Mouse (Mus musculus) lung, embryonic 15.5 days (tissue): ENCODE data around the gene Zfp593. TPM values are rescaled to one million over a fixed set of nuclear protein-coding genes. Genes with fewer than 3 reads are reported as not detected.
A peak's percentile ranks its signal among the peaks of the same experiment; 100 is the strongest.

Experiments used
- ATAC-seq: fragments of 200-750 bp; cut with Nextera tagmentation; 2 replicates; pipeline ENCODE4 v1.8.0; 2017; ENCODE audit warnings: moderate number of reproducible peaks, borderline replicate concordance; ENCODE audit not compliant: low FRiP score, low TSS enrichment; ENCODE audit errors: extremely low read depth
- H3K27ac ChIP-seq: fragments of 300-500 bp; sonication (generic); 2 replicates; pipeline ENCODE4 v1.5.1; 2015; ENCODE audit warnings: moderate library complexity, mild to moderate bottlenecking, inconsistent platforms
- H3K27me3 ChIP-seq: fragments of 300-500 bp; sonication (generic); 2 replicates; pipeline ENCODE4 v1.6.1; 2015; ENCODE audit warnings: inconsistent platforms
- H3K36me3 ChIP-seq: fragments of 300-500 bp; sonication (generic); 2 replicates; pipeline ENCODE4 v1.6.1; 2015; ENCODE audit warnings: inconsistent platforms
- H3K4me1 ChIP-seq: fragments of 300-500 bp; sonication (generic); 2 replicates; pipeline ENCODE4 v1.6.1; 2015; ENCODE audit warnings: inconsistent platforms
- H3K4me2 ChIP-seq: fragments of 300-500 bp; sonication (generic); 2 replicates; pipeline ENCODE4 v1.6.1; 2015; ENCODE audit warnings: inconsistent platforms, mild to moderate bottlenecking, moderate library complexity
- H3K4me3 ChIP-seq: fragments of 300-500 bp; sonication (generic); 2 replicates; pipeline ENCODE4 v1.5.1; 2015; ENCODE audit warnings: mild to moderate bottlenecking, inconsistent platforms
- H3K9ac ChIP-seq: fragments of 300-500 bp; sonication (generic); 2 replicates; pipeline ENCODE4 v1.6.1; 2015; ENCODE audit warnings: inconsistent platforms
- H3K9me3 ChIP-seq: fragments of 300-500 bp; sonication (generic); 2 replicates; pipeline ENCODE4 v1.6.1; 2016; ENCODE audit warnings: inconsistent platforms
- WGBS: fragments of 180-500 bp; shearing (Covaris S2); methylation state at CpG from one replicate; pipeline ENCODE4 v1.1.7; 2015; 5-methylcytosine and 5-hydroxymethylcytosine counted together
- polyA plus RNA-seq: library from polyadenylated mRNA; unstranded; fragments of >200 nt; fragmentation: Nextera tagmentation; extraction: Ambion mirVana; gene quantifications from 2 replicates; pipeline ENCODE4 v1.2.1, GENCODE M21; 2015

Zfp593 gene
- polyA plus RNA-seq, 1 experiment from 2014 or later = 15.2 TPM

DNA sequence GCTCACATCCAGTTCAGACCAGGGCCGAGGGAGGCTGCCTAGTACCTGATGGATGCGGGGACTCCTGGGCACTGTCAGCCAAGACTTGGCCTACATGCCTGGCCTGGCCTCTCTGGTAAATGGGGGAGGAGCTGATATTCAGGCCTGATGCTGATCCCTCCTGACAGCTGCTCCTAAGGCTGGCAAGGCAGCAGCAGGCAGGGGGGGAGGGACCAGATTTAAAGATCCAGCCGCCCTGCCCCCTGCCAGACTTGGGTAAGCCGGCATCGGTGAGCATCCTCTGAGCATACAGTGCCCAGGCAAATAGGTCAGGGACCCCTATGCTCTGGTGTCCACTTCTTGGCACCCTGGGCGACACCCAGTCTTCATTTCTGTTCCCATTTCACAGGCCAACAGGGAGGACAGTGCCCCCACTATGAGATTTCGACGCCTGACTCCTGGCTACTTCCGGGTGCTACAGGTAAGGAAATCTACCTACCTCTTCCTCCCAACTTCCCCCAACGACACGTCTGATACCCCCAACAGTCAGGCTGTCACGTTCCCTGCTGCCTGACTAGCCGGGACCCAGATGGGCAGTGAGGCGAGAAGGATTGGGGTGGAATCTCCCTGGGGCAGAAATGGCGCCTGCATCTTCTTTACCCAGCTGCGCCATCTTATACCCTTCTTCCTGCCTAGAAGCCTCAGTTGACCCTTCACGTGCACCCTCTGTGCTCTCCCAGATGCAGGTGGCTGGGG, 1.7 kb downstream of the Zfp593 start, which contains the start of gene E130218I03Rik:
E130218I03Rik (plus strand) TSS at position 147 of the 735 bp plus-strand sequence.
- Histone ChIP-seq H3K9ac (no peak within 1 kb of the TSS), H3K4me1 (peaks cover 20% of the 10 kb centered on the region), H3K4me3 (peak within 1 kb of the TSS; percentile 80), H3K27ac (no peak within 1 kb of the TSS), H3K27me3 (peaks cover 31% of the 10 kb centered on the region; the same call in 1 of the 2 replicates), H3K36me3 (no peaks in the 10 kb centered on the region), H3K9me3 (no peaks in the 10 kb centered on the region), H3K4me2 (peak within 1 kb of the TSS; percentile 87)
- ATAC-seq = no peak
- 89% methylated on average over 17 of the region's 17 CpGs for WGBS

DNA sequence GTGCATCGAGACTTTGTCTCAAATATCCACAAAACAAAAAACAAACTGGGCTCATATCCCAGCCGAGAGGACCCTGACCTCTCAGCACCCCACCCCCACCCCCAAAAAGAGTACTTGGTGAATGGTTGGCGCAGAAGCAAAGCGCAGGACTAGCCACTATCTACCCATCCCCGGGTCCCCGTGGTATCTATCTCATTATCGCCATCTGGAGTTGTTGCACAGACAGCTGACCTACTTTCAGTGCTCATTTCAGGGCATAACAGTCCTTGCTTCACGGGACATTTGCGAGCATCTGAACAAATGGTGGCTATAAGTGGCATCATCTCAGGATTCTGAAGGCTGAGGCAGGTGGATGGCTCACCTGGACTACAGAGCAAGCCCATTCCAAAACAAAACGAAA, 6.7 kb downstream of the Zfp593 start:
- peak overlapping the region; percentile 43 for H3K4me3 ChIP-seq
- H3K27me3 ChIP-seq = peaks cover 13% of the 10 kb centered on the region; the same call in 1 of the 2 replicates
- peaks cover 16% of the 10 kb centered on the region; the same call in 1 of the 2 replicates for H3K4me1 ChIP-seq
- H3K4me2 ChIP-seq = peak overlapping the region; percentile 51
- H3K9ac ChIP-seq = no peak overlapping the region
- H3K27ac ChIP-seq = peak overlapping the region; percentile 20; the same call in 1 of the 2 replicates
- H3K36me3 ChIP-seq = no peaks in the 10 kb centered on the region
- no peak for ATAC-seq
- H3K9me3 ChIP-seq = no peaks in the 10 kb centered on the region
- 10% methylated on average over 10 of the region's 10 CpGs for WGBS

DNA sequence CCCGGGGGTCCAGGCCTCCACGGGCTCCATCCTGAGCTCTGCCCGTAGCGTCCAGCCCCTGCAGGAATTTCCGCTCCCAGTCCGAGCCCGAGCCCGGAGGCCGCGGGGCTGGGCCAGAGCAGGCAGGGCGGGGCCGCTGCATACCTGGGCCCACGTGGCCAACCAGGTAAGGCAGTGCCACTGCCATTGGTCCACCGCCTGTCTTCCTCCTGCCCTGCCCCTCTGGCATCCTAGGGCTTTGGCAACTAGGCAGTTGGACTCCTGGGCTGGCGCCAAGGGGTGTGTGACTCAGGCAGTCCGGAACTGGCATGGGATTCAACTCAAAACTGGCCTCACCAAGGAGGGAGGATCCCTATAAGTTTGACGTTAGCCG, 7.1 kb downstream of the Zfp593 start, which contains the start of gene Cnksr1:
Cnksr1 (minus strand) TSS at position 121 of the 373 bp plus-strand sequence.
- peak; percentile 88 for ATAC-seq
- Histone ChIP-seq H3K4me1 (peaks cover 16% of the 10 kb centered on the region; the same call in 1 of the 2 replicates), H3K27me3 (peaks cover 13% of the 10 kb centered on the region; the same call in 1 of the 2 replicates), H3K4me2 (peak within 1 kb of the TSS; percentile 51), H3K4me3 (peak within 1 kb of the TSS; percentile 43), H3K9ac (peak within 1 kb of the TSS; percentile 48), H3K27ac (peak within 1 kb of the TSS; percentile 69), H3K9me3 (no peaks in the 10 kb centered on the region), H3K36me3 (no peaks in the 10 kb centered on the region)
- under 1% methylated on average over 18 of the region's 18 CpGs for WGBS

DNA sequence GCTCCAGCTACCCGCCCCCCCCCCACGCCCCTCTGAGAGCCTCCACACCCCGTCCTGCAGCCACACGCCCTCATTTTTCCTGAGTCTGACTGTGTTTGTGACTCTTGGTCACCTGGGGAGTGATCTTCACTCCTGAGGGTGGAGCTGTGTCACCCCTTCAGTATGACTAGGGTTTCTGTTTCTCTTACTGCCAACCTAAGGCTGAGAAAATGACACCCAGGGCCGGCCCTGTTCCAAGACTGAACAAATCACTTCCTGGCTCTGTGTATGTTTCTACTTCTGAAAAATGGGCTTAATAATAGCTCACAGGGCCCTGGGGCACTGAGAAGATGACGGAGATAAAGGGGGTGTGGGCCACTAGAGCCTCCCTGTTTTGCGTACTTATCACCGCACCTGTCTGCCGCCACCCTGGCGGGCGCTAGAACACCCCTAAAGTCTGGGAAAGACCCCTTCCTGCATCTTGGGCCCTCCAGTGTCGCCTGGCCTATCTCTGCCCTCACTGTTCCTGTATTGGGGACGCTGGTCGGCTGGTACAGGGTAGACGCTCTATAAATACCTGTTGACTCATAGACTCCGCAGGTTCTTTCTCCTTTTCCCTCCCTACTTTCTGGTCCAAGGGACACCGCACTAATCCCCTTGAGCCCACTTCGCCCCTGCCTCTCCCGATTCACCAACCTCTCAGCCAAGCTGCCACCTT, 7.7 kb downstream of the Zfp593 start:
- Histone ChIP-seq H3K27ac (peak overlapping the region; percentile 69), H3K4me1 (peaks cover 16% of the 10 kb centered on the region; the same call in 1 of the 2 replicates)
- WGBS = 15% methylated on average over 19 of the region's 19 CpGs

DNA sequence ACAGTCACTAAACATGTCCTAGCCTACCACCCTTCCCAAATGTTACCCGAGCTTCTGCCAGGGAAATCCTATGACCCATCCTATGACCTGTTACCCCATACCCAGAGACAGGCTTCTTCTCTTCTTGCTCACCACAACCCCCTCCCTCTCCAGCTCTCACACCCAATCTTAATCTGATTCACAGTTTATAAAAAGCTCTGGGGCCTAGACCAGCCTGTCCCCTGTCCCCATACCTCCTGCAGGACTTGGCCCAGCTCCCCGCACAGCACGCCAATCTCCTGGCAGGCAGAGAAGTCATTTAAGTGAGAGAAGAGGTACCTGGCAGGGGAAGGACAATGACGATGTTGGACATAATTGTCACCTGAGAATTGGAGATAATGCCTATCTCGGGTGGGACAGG, 10.5 kb downstream of the Zfp593 start:
- H3K27me3 ChIP-seq = peaks cover 13% of the 10 kb centered on the region; the same call in 1 of the 2 replicates
- no peak overlapping the region for H3K4me2 ChIP-seq
- 62% methylated on average over 5 of the region's 5 CpGs for WGBS
- H3K27ac ChIP-seq = no peak overlapping the region
- H3K36me3 ChIP-seq = peaks cover 3% of the 10 kb centered on the region; the same call in 1 of the 2 replicates
- H3K9me3 ChIP-seq = no peaks in the 10 kb centered on the region
- no peak overlapping the region for H3K4me3 ChIP-seq
- ATAC-seq = no peak
- peaks cover 16% of the 10 kb centered on the region; the same call in 1 of the 2 replicates for H3K4me1 ChIP-seq
- H3K9ac ChIP-seq = no peak overlapping the region

More for the DNA sequence above, 7.7 kb downstream of the Zfp593 start:
- Histone ChIP-seq H3K4me2 (peak overlapping the region; percentile 51), H3K9ac (peak overlapping the region; percentile 48), H3K27me3 (peaks cover 13% of the 10 kb centered on the region; the same call in 1 of the 2 replicates), H3K4me3 (peak overlapping the region; percentile 43), H3K9me3 (no peaks in the 10 kb centered on the region), H3K36me3 (no peaks in the 10 kb centered on the region)
- no peak; the same call in 1 of the 2 replicates for ATAC-seq

DNA sequence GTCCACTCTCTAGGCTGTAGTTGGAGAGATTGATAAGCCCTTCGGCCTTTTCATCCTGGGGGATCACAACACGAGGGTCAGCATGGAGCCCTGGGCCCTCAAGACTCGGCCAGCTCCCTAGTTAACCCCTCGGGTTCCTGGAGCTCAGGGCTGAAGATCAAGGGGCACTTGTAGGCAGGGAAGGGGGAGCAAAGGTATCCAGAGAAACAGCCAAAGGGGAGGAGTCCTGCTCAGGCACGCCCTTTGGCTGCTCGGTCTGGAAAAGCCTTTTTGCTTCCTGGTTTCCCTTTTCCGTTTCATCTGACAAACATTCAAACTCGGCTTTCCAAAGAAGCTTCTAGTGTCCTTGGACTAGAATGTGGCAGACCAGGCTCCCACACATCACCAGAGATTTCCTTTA, 15.0 kb downstream of the Zfp593 start:
- Histone ChIP-seq H3K4me2 (no peak overlapping the region), H3K9ac (no peak overlapping the region), H3K4me1 (no peaks in the 10 kb centered on the region), H3K9me3 (no peaks in the 10 kb centered on the region), H3K27ac (no peak overlapping the region), H3K27me3 (no peaks in the 10 kb centered on the region), H3K4me3 (no peak overlapping the region), H3K36me3 (peaks cover 3% of the 10 kb centered on the region; the same call in 1 of the 2 replicates)
- no peak for ATAC-seq
- 22% methylated on average over 8 of the region's 8 CpGs for WGBS

DNA sequence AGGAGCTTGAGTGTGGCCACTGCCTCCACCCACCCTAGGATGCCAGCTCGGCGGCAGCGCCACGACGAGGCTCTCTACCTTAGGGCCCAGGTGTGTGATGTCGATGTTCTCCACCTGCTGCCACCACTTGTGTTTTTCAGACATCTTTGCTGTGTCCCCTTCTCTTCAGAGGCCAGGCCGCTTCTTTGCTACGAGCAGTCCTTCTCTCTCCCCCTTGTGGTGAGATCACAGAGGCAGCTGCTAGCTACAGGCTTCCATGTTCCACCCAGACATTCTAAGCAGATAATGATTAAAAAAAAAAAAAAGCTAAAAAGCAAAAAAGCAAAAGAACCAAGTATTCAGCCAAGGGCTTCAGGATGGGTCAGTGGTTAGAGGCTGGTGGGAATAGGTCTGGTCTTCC, 18.2 kb downstream of the Zfp593 start, which contains the start of gene Catsper4:
Catsper4 (minus strand) TSS at position 190 of the 400 bp plus-strand sequence.
- no peak within 1 kb of the TSS for H3K9ac ChIP-seq
- peaks cover 3% of the 10 kb centered on the region; the same call in 1 of the 2 replicates for H3K36me3 ChIP-seq
- no peak within 1 kb of the TSS for H3K4me2 ChIP-seq
- 58% methylated on average over 8 of the region's 8 CpGs for WGBS
- ATAC-seq = no peak
- H3K9me3 ChIP-seq = no peaks in the 10 kb centered on the region
- H3K27me3 ChIP-seq = no peaks in the 10 kb centered on the region
- H3K4me1 ChIP-seq = no peaks in the 10 kb centered on the region
- no peak within 1 kb of the TSS for H3K4me3 ChIP-seq
- H3K27ac ChIP-seq = no peak within 1 kb of the TSS

DNA sequence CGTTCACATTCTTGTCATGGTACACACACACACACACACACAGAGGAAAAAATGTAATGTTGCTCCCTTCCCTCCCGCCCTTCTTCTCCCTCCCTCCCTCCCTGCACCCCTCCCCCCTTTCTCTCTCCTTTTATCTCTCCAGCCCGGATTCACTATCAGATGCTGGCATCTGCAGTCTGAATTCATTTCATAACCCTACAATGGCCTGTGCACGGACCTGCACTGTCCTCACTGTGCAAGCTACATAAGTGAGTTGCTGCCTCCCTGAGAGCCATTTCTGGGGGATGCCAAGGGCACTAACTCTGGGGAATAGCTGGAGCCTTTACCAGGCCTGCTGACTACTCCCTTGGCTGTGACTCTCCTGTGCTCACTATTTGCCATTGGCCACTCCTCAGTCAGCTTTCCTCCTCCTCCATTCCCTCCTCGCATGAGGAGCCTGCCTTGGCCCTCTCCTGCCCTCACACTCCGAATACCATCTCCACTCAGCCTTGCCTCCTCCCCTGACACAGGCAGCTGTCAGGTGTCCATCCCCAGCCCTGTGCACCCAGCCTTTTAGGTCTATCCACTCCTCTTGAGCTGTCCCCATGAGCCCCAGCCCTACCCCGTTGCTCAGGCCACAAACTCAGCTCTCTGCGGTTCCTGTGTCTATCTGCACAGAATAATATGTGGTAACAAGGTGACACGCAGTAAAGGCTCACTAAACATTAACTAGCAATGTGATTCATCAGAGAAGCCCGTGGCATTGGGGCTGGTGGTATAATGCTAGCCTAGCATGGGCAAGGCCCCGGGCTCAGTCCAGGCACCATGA, 22.4 kb downstream of the Zfp593 start:
- no peak overlapping the region for H3K27ac ChIP-seq
- ATAC-seq = no peak
- H3K36me3 ChIP-seq = no peaks in the 10 kb centered on the region
- H3K4me3 ChIP-seq = no peak overlapping the region
- no peaks in the 10 kb centered on the region for H3K4me1 ChIP-seq
- no peaks in the 10 kb centered on the region for H3K9me3 ChIP-seq
- no peak overlapping the region for H3K9ac ChIP-seq
- H3K4me2 ChIP-seq = no peak overlapping the region
- no peaks in the 10 kb centered on the region for H3K27me3 ChIP-seq
- 45% methylated on average over 11 of the region's 11 CpGs for WGBS

DNA sequence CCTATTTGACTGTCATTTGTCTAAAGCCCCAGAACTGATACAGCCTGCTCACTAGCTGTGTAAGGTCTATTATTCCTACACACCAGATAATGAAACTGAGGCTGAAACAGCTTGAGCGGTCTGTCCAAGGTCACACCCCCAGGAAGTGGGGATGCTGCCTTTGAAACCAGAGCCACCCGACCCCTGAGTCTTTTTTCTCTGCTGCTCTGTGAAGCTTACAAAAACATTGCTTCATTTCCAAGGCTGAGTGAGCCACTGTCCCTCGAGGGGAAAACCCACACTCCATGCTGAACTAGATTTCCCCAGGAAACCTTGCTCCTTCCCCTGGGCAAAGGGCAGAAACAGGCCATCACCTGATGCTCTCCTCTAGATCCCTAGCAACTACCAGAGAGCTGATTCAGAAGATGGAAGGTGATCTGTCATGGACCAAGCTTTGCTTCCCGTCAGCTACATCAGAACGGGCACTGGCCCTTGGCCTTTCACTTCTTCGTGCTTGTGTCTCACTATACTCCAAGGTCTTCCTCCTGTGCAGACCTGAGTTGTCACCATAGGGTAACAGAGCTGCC, 38.8 kb downstream of the Zfp593 start:
- Histone ChIP-seq H3K9me3 (no peaks in the 10 kb centered on the region), H3K27me3 (no peaks in the 10 kb centered on the region), H3K4me3 (no peak overlapping the region), H3K4me1 (no peaks in the 10 kb centered on the region), H3K9ac (no peak overlapping the region), H3K27ac (no peak overlapping the region), H3K4me2 (no peak overlapping the region), H3K36me3 (no peaks in the 10 kb centered on the region)
- ATAC-seq = no peak
- 50% methylated on average over 6 of the region's 6 CpGs for WGBS

DNA sequence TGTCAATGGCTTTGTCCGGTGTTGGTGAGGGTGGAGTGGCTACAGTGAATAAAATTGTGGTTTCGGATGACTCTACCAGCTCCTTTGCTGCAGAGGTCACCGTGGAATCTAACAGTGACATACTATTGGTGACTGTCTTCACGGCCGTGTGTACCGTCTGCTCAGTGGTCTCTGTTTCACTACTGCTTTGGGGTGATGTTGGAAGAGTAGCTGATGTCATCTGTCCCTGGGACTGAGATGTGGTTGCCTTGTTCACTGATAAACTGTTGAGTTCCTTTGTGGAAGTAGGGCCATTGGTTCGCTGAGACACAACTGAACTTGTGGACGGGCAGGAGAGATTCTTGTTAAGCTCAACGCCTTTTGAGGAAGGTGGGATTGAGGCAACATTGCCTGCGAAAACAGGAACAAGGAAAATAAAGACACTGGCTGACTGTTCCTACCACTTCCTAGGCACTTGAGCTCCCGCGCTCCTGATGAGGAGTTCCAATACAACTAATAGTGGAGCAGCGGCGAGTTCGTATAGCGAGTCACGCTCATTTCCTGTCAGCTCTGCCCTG, 42.0 kb downstream of the Zfp593 start:
- Histone ChIP-seq H3K27me3 (no peaks in the 10 kb centered on the region), H3K4me2 (no peak overlapping the region), H3K9ac (no peak overlapping the region), H3K4me1 (no peaks in the 10 kb centered on the region), H3K9me3 (no peaks in the 10 kb centered on the region), H3K36me3 (no peaks in the 10 kb centered on the region), H3K4me3 (no peak overlapping the region), H3K27ac (no peak overlapping the region)
- ATAC-seq = no peak
- WGBS = 81% methylated on average over 17 of the region's 17 CpGs

DNA sequence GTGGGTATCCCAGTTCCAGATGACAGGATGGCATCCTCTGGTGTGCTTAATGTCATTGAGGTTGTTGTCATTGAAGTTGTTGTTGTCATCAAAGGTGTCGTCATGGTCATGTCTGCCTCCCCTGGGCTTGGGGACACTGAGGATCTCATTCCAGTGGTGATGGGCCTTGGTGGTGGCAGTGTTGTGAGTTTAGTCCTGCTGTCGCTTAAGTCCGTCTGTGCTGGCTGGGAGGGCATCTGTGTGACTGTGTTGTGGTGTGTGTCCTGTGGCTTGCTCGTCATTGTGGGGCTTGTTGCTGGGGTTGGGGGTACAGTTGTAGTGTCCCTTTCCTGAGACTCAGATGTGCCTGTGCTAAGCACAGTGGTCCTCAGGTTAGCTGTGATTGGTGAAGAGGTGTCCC, 42.5 kb downstream of the Zfp593 start, which contains the start of gene Gm7534:
Gm7534 (minus strand) TSS at position 101 of the 400 bp plus-strand sequence.
- 89% methylated on average over 4 of the region's 4 CpGs for WGBS
- ATAC-seq = no peak
- no peak within 1 kb of the TSS for H3K4me2 ChIP-seq

More for the DNA sequence above, 42.5 kb downstream of the Zfp593 start, which contains the start of gene Gm7534:
- no peak within 1 kb of the TSS for H3K4me3 ChIP-seq
- H3K27ac ChIP-seq = no peak within 1 kb of the TSS
- no peaks in the 10 kb centered on the region for H3K27me3 ChIP-seq
- H3K9ac ChIP-seq = no peak within 1 kb of the TSS
- H3K9me3 ChIP-seq = no peaks in the 10 kb centered on the region
- no peaks in the 10 kb centered on the region for H3K4me1 ChIP-seq
- H3K36me3 ChIP-seq = no peaks in the 10 kb centered on the region
